Mouse (Mus musculus) heart, postnatal 0 days (tissue): ENCODE measurements at regions not wholly inside any gene's neighbourhood (a gene's known extent, or its start where the extent isn't known, plus 50 kb on each side); places are given as distances from the start of the nearest gene placed in this dataset.
"Not testable (repeated sequence)": the region's sequence is repeated elsewhere in the genome, so short reads cannot be mapped to it uniquely, and the experiment has no call there.

Source experiments
- ATAC-seq: fragments of 200-750 bp; cut with Nextera tagmentation; 2 replicates; pipeline ENCODE4 v1.8.0; 2017; ENCODE audit warnings: low read depth, moderate number of reproducible peaks, moderate library complexity; ENCODE audit not compliant: insufficient read depth
- DNase-seq: peaks from one replicate; pipeline ENCODE4 v3.0.0-alpha.2; 2016; ENCODE audit warnings: low spot score
- H3K27ac ChIP-seq: fragments of 300-500 bp; sonication (generic); 2 replicates; pipeline ENCODE4 v1.5.1; 2014; ENCODE audit warnings: low read depth, mild to moderate bottlenecking
- H3K27me3 ChIP-seq: fragments of 300-500 bp; sonication (generic); 2 replicates; pipeline ENCODE4 v1.6.1; 2014; ENCODE audit warnings: low read length, mixed read lengths; ENCODE audit not compliant: control insufficient read depth, insufficient read depth
- H3K36me3 ChIP-seq: fragments of 300-500 bp; sonication (generic); replicated peaks from 2 replicates; pipeline ENCODE4 v1.6.1; 2014; ENCODE audit warnings: low read length, mixed read lengths; ENCODE audit not compliant: control insufficient read depth, insufficient read depth
- H3K4me1 ChIP-seq: fragments of 300-500 bp; sonication (generic); 2 replicates; pipeline ENCODE4 v1.6.1; 2014; ENCODE audit warnings: antibody characterized with exemption; ENCODE audit not compliant: control insufficient read depth, insufficient read depth
- H3K4me2 ChIP-seq: fragments of 300-500 bp; sonication (generic); 2 replicates; pipeline ENCODE4 v1.6.1; 2014; ENCODE audit warnings: low read depth, mild to moderate bottlenecking, low read length, moderate library complexity
- H3K4me3 ChIP-seq: fragments of 300-500 bp; sonication (generic); 2 replicates; pipeline ENCODE4 v1.5.1; 2014; ENCODE audit warnings: low read depth, low read length
- H3K9ac ChIP-seq: fragments of 300-500 bp; sonication (generic); replicated peaks from 2 replicates; pipeline ENCODE4 v1.6.1; 2014; ENCODE audit warnings: low read depth, low read length, mixed read lengths
- H3K9me3 ChIP-seq: fragments of 300-500 bp; sonication (generic); replicated peaks from 2 replicates; pipeline ENCODE4 v1.6.1; 2016; ENCODE audit warnings: low read length; ENCODE audit not compliant: control insufficient read depth
- CTCF ChIP-seq: IDR thresholded peaks from 2 replicates; pipeline ENCODE4 v1.5.1; 2016; ENCODE audit warnings: antibody characterized with exemption, control low read depth, low read depth
- EP300 ChIP-seq: IDR thresholded peaks from 2 replicates; pipeline ENCODE4 v1.6.1; 2016; ENCODE audit warnings: antibody characterized with exemption, low read depth
- WGBS: fragments of 180-500 bp; shearing (Covaris S2); extraction: QIAGEN DNeasy Blood & Tissue Kit; methylation state at CpG from one replicate; pipeline ENCODE4 v1.1.7; 2014; 5-methylcytosine and 5-hydroxymethylcytosine counted together

DNA sequence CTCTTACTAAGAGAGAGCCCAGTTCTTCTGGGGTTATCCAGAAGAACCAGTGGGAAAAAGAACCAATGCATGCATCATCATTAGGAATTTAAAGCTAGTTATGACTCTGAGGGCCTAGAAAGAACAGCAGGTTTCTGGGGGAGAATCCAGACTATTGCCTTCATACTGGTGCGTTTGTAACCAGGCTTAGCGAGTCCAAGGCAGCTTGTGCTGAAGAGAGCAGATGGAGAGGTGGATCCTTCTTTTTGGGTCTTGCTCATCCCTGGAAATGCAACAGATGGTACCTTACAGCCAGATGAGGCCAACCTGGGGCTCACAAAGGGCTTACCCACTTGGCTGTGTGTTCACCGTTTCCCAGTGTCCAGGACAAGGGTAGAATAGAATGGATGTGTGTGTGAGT, 130.1 kb downstream of the Spata19 start:
- no peaks in the 10 kb centered on the region for H3K4me1 ChIP-seq
- no peak overlapping the region for H3K9ac ChIP-seq
- no peaks in the 10 kb centered on the region for H3K27me3 ChIP-seq
- H3K36me3 ChIP-seq: no peaks in the 10 kb centered on the region
- 70% methylated on average over 3 of the region's 3 CpGs for WGBS
- no peaks in the 10 kb centered on the region for H3K9me3 ChIP-seq
- no peak for ATAC-seq
- H3K4me2 ChIP-seq: no peak overlapping the region
- H3K27ac ChIP-seq: no peak overlapping the region
- DNase-seq: no peak
- no peak for TF ChIP-seq EP300
- H3K4me3 ChIP-seq: no peak overlapping the region

GRCm38 (mm10) chr9:27538480-27538879, 141.9 kb downstream of the Spata19 start:
- no peaks in the 10 kb centered on the region for H3K27me3 ChIP-seq
- TF ChIP-seq CTCF: no peak
- DNase-seq (no peak), ATAC-seq (no peak)
- H3K4me3 ChIP-seq: no peak overlapping the region
- no peaks in the 10 kb centered on the region for H3K9me3 ChIP-seq
- WGBS: 43% methylated on average over 5 of the region's 5 CpGs
- H3K4me1 ChIP-seq: no peaks in the 10 kb centered on the region
- H3K36me3 ChIP-seq: no peaks in the 10 kb centered on the region
- no peak overlapping the region for H3K4me2 ChIP-seq
- no peak overlapping the region for H3K27ac ChIP-seq
- no peak overlapping the region for H3K9ac ChIP-seq

DNA sequence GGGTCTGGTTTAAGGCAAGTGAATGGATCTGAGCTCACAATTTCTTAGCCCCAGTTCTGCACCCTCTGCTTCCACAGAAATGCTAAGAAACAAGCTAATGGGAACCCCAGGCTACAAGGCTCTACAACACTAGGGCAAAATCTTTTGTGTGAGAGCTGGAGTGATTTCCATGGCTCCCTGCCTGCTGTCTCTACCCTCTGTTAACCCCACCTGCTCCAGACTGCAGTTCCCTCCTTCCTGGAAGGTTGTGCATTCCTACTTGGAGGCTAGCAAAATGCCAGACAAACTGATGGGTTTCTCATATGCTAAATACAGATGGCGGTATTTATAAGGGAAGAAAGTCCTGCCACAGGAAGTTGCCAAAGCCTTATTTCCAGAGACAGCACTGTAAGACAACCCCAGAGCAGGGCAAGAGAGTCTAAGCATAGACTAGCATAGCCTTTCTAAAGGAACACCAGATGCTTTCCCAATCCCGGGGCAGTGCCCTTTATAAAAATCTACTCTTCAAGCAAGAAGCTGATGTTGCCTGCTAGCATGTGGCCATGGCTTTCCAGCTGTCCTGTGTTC, 145.1 kb downstream of the Spata19 start:
- no peaks in the 10 kb centered on the region for H3K4me1 ChIP-seq
- no peak for TF ChIP-seq CTCF
- no peak overlapping the region for H3K27ac ChIP-seq
- no peak overlapping the region for H3K9ac ChIP-seq
- ATAC-seq (no peak), DNase-seq (no peak)
- no peaks in the 10 kb centered on the region for H3K9me3 ChIP-seq
- 72% methylated on average over 2 of the region's 2 CpGs for WGBS
- H3K4me3 ChIP-seq: no peak overlapping the region
- H3K36me3 ChIP-seq: no peaks in the 10 kb centered on the region
- H3K4me2 ChIP-seq: no peak overlapping the region
- H3K27me3 ChIP-seq: no peaks in the 10 kb centered on the region

DNA sequence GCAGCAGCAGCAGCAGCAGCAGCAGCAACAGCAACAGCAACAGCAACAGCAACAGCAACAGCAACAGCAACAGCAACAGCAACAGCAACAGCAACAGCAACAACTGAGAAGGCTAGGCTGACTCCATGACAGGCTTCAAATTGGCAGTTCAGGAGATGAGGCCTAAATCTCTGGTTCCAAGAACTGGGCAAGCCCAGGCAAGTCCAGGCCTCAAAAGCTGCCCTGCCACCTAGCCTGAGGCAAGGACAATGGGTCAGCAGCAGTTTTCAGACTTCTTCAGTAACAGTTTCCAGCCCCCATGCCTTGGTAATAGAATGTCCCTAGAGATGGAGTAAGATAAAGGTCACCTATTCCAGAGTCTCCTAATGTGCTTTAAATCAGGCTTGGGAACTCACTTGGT, 158.1 kb downstream of the Spata19 start:
- not testable (repeated sequence) for H3K9ac ChIP-seq, H3K27me3 ChIP-seq, H3K4me1 ChIP-seq, H3K27ac ChIP-seq, H3K36me3 ChIP-seq, DNase-seq, ATAC-seq, H3K9me3 ChIP-seq, H3K4me2 ChIP-seq, H3K4me3 ChIP-seq

- H3K36me3 ChIP-seq: no peaks in the 10 kb centered on the region
- H3K4me2 ChIP-seq: no peak overlapping the region
- H3K27ac ChIP-seq: no peak overlapping the region
- H3K27me3 ChIP-seq: no peaks in the 10 kb centered on the region
- DNase-seq: no peak
- H3K4me1 ChIP-seq: no peaks in the 10 kb centered on the region
- no peak overlapping the region for H3K4me3 ChIP-seq
- WGBS: 17% methylated on average over 6 of the region's 6 CpGs
- no peaks in the 10 kb centered on the region for H3K9me3 ChIP-seq
- ATAC-seq: no peak
- TF ChIP-seq EP300 (no peak), CTCF (no peak)
- no peak overlapping the region for H3K9ac ChIP-seq
Measured at GRCm38 (mm10) chr9:27556315-27557225, 160.0 kb downstream of the Spata19 start.

GRCm38 (mm10) chr9:27557886-27558285, 161.3 kb downstream of the Spata19 start:
- WGBS: 58% methylated on average over 1 of the region's 1 CpGs
- Histone ChIP-seq H3K4me1 (no peaks in the 10 kb centered on the region), H3K27ac (no peak overlapping the region), H3K4me3 (no peak overlapping the region), H3K36me3 (no peaks in the 10 kb centered on the region), H3K9me3 (no peaks in the 10 kb centered on the region; the same call in 1 of the 2 replicates), H3K4me2 (no peak overlapping the region), H3K9ac (no peak overlapping the region), H3K27me3 (no peaks in the 10 kb centered on the region)
- ATAC-seq (no peak), DNase-seq (no peak)
- TF ChIP-seq CTCF: no peak
- TF ChIP-seq EP300: no peak
